Mouse (Mus musculus): ENCODE measurements around the gene Ints3. TPM values are rescaled to one million over a fixed set of nuclear protein-coding genes. Genes with fewer than 3 reads are reported as not detected.

Gene Ints3
- polyA plus RNA-seq, 1 experiment = 39.3 TPM

- no peak overlapping the region for H3ac ChIP-seq (ENCODE audit: control insufficient read depth, insufficient read length, low read depth)
- TF ChIP-seq MYOG (IDR thresholded peaks at IDR 0.05; ENCODE audit: control insufficient read depth, extremely low read depth, insufficient read length) (no peak), CEBPB (IDR thresholded peaks at IDR 0.05; ENCODE audit: low read depth) (no peak), CTCF (IDR thresholded peaks at IDR 0.05; ENCODE audit: control insufficient read depth, insufficient read depth, insufficient read length) (no peak), USF1 (IDR thresholded peaks at IDR 0.05; ENCODE audit: low read depth) (no peak), FOSL1 (IDR thresholded peaks at IDR 0.05; ENCODE audit: insufficient read depth, low read length, poor library complexity, severe bottlenecking) (no peak), MYOD1 (IDR thresholded peaks at IDR 0.05; ENCODE audit: control insufficient read depth, insufficient read length, low read depth) (no peak), MAX (IDR thresholded peaks at IDR 0.05) (no peak)
- no peaks in the 10 kb centered on the region for H3K79me3 ChIP-seq (ENCODE audit: low read depth)
- no peaks in the 10 kb centered on the region for H3K79me2 ChIP-seq (ENCODE audit: control insufficient read depth, insufficient read depth)
- no peaks in the 10 kb centered on the region for H3K27me3 ChIP-seq (ENCODE audit: control insufficient read depth, insufficient read depth, insufficient read length)
- no peaks in the 10 kb centered on the region for H3K36me3 ChIP-seq (ENCODE audit: control insufficient read depth, insufficient read depth)
- H3K4me3 ChIP-seq (ENCODE audit: insufficient read depth, poor library complexity, severe bottlenecking) = no peak overlapping the region
These were observed 7.3 kb upstream of the Ints3 start for GRCm38 (mm10) chr3:90440756-90441155.

GRCm38 (mm10) chr3:90437131-90437530 is 3.7 kb upstream of the Ints3 start:
- H3K27me3 ChIP-seq (ENCODE audit: control insufficient read depth, insufficient read depth, insufficient read length) = no peaks in the 10 kb centered on the region
- peaks cover 8% of the 10 kb centered on the region for H3K79me3 ChIP-seq (ENCODE audit: low read depth)
- H3K36me3 ChIP-seq (ENCODE audit: control insufficient read depth, insufficient read depth) = no peaks in the 10 kb centered on the region
- TF ChIP-seq MAX (IDR thresholded peaks at IDR 0.05) (no peak), USF1 (IDR thresholded peaks at IDR 0.05; ENCODE audit: low read depth) (no peak), MYOG (IDR thresholded peaks at IDR 0.05; ENCODE audit: control insufficient read depth, extremely low read depth, insufficient read length) (no peak), CEBPB (IDR thresholded peaks at IDR 0.05; ENCODE audit: low read depth) (no peak), CTCF (IDR thresholded peaks at IDR 0.05; ENCODE audit: control insufficient read depth, insufficient read depth, insufficient read length) (no peak), FOSL1 (IDR thresholded peaks at IDR 0.05; ENCODE audit: insufficient read depth, low read length, poor library complexity, severe bottlenecking) (no peak), MYOD1 (IDR thresholded peaks at IDR 0.05; ENCODE audit: control insufficient read depth, insufficient read length, low read depth) (no peak)
- H3K79me2 ChIP-seq (ENCODE audit: control insufficient read depth, insufficient read depth) = peaks cover 10% of the 10 kb centered on the region
- H3ac ChIP-seq (ENCODE audit: control insufficient read depth, insufficient read length, low read depth) = no peak overlapping the region
- H3K4me3 ChIP-seq (ENCODE audit: insufficient read depth, poor library complexity, severe bottlenecking) = no peak overlapping the region

- Histone ChIP-seq H3ac (ENCODE audit: control insufficient read depth, insufficient read length, low read depth) (peak overlapping the region; percentile 46), H3K4me3 (ENCODE audit: insufficient read depth, poor library complexity, severe bottlenecking) (peak overlapping the region; percentile 32), H3K79me2 (ENCODE audit: control insufficient read depth, insufficient read depth) (peaks cover 37% of the 10 kb centered on the region), H3K79me3 (ENCODE audit: low read depth) (peaks cover 16% of the 10 kb centered on the region), H3K27me3 (ENCODE audit: control insufficient read depth, insufficient read depth, insufficient read length) (no peaks in the 10 kb centered on the region), H3K36me3 (ENCODE audit: control insufficient read depth, insufficient read depth) (peaks cover 15% of the 10 kb centered on the region)
- no peak for TF ChIP-seq MYOG (IDR thresholded peaks at IDR 0.05; ENCODE audit: control insufficient read depth, extremely low read depth, insufficient read length)
- TF ChIP-seq CTCF (IDR thresholded peaks at IDR 0.05; ENCODE audit: control insufficient read depth, insufficient read depth, insufficient read length) = no peak
- TF ChIP-seq MAX (IDR thresholded peaks at IDR 0.05) = no peak
- no peak for TF ChIP-seq USF1 (IDR thresholded peaks at IDR 0.05; ENCODE audit: low read depth)
- TF ChIP-seq CEBPB (IDR thresholded peaks at IDR 0.05; ENCODE audit: low read depth) = no peak
- TF ChIP-seq MYOD1 (IDR thresholded peaks at IDR 0.05; ENCODE audit: control insufficient read depth, insufficient read length, low read depth) = no peak
- no peak for TF ChIP-seq FOSL1 (IDR thresholded peaks at IDR 0.05; ENCODE audit: insufficient read depth, low read length, poor library complexity, severe bottlenecking)
These were observed 780 bp upstream of the Ints3 start for GRCm38 (mm10) chr3:90434073-90434730.

GRCm38 (mm10) chr3:90432811-90433219 is 607 bp downstream of the Ints3 start:
- no peak for TF ChIP-seq MYOG (IDR thresholded peaks at IDR 0.05; ENCODE audit: control insufficient read depth, extremely low read depth, insufficient read length)
- TF ChIP-seq USF1 (IDR thresholded peaks at IDR 0.05; ENCODE audit: low read depth) = no peak
- no peak for TF ChIP-seq MAX (IDR thresholded peaks at IDR 0.05)
- no peak for TF ChIP-seq FOSL1 (IDR thresholded peaks at IDR 0.05; ENCODE audit: insufficient read depth, low read length, poor library complexity, severe bottlenecking)
- TF ChIP-seq MYOD1 (IDR thresholded peaks at IDR 0.05; ENCODE audit: control insufficient read depth, insufficient read length, low read depth) = no peak
- no peak for TF ChIP-seq CEBPB (IDR thresholded peaks at IDR 0.05; ENCODE audit: low read depth)
- no peak for TF ChIP-seq CTCF (IDR thresholded peaks at IDR 0.05; ENCODE audit: control insufficient read depth, insufficient read depth, insufficient read length)
- Histone ChIP-seq H3ac (ENCODE audit: control insufficient read depth, insufficient read length, low read depth) (peak overlapping the region; percentile 88), H3K79me2 (ENCODE audit: control insufficient read depth, insufficient read depth) (peaks cover 40% of the 10 kb centered on the region), H3K79me3 (ENCODE audit: low read depth) (peaks cover 16% of the 10 kb centered on the region), H3K4me3 (ENCODE audit: insufficient read depth, poor library complexity, severe bottlenecking) (peak overlapping the region; percentile 84), H3K36me3 (ENCODE audit: control insufficient read depth, insufficient read depth) (peaks cover 24% of the 10 kb centered on the region), H3K27me3 (ENCODE audit: control insufficient read depth, insufficient read depth, insufficient read length) (no peaks in the 10 kb centered on the region)

- TF ChIP-seq CEBPB (IDR thresholded peaks at IDR 0.05; ENCODE audit: low read depth) = no peak
- Histone ChIP-seq H3K79me3 (ENCODE audit: low read depth) (peaks cover 16% of the 10 kb centered on the region), H3K79me2 (ENCODE audit: control insufficient read depth, insufficient read depth) (peaks cover 40% of the 10 kb centered on the region), H3ac (ENCODE audit: control insufficient read depth, insufficient read length, low read depth) (peak overlapping the region; percentile 88), H3K4me3 (ENCODE audit: insufficient read depth, poor library complexity, severe bottlenecking) (peak overlapping the region; percentile 84), H3K36me3 (ENCODE audit: control insufficient read depth, insufficient read depth) (peaks cover 24% of the 10 kb centered on the region), H3K27me3 (ENCODE audit: control insufficient read depth, insufficient read depth, insufficient read length) (no peaks in the 10 kb centered on the region)
These were observed 1.1 kb downstream of the Ints3 start for GRCm38 (mm10) chr3:90432348-90432747.

- Histone ChIP-seq H3K27me3 (ENCODE audit: control insufficient read depth, insufficient read depth, insufficient read length) (no peaks in the 10 kb centered on the region), H3ac (ENCODE audit: control insufficient read depth, insufficient read length, low read depth) (no peak overlapping the region), H3K79me3 (ENCODE audit: low read depth) (peaks cover 21% of the 10 kb centered on the region), H3K36me3 (ENCODE audit: control insufficient read depth, insufficient read depth) (peaks cover 39% of the 10 kb centered on the region), H3K79me2 (ENCODE audit: control insufficient read depth, insufficient read depth) (peaks cover 58% of the 10 kb centered on the region), H3K4me3 (ENCODE audit: insufficient read depth, poor library complexity, severe bottlenecking) (no peak overlapping the region)
- no peak for TF ChIP-seq MYOG (IDR thresholded peaks at IDR 0.05; ENCODE audit: control insufficient read depth, extremely low read depth, insufficient read length)
- TF ChIP-seq CEBPB (IDR thresholded peaks at IDR 0.05; ENCODE audit: low read depth) = no peak
- TF ChIP-seq FOSL1 (IDR thresholded peaks at IDR 0.05; ENCODE audit: insufficient read depth, low read length, poor library complexity, severe bottlenecking) = no peak
- no peak for TF ChIP-seq MYOD1 (IDR thresholded peaks at IDR 0.05; ENCODE audit: control insufficient read depth, insufficient read length, low read depth)
- no peak for TF ChIP-seq USF1 (IDR thresholded peaks at IDR 0.05; ENCODE audit: low read depth)
- no peak for TF ChIP-seq CTCF (IDR thresholded peaks at IDR 0.05; ENCODE audit: control insufficient read depth, insufficient read depth, insufficient read length)
- TF ChIP-seq MAX (IDR thresholded peaks at IDR 0.05) = no peak
These were observed 3.8 kb downstream of the Ints3 start for GRCm38 (mm10) chr3:90429576-90429975.

Data from C2C12 (cell line).